Mouse (Mus musculus) c-Kit-positive CD71-negative TER-119-negative erythroid progenitor cells, embryonic 14.5 days (primary cell): ENCODE results near the gene Plch2.

Experiments used
- DNase-seq: peaks from one replicate; pipeline ENCODE4 v3.0.0-alpha.2; 2013; ENCODE audit warnings: low read depth

Plch2 gene

DNA sequence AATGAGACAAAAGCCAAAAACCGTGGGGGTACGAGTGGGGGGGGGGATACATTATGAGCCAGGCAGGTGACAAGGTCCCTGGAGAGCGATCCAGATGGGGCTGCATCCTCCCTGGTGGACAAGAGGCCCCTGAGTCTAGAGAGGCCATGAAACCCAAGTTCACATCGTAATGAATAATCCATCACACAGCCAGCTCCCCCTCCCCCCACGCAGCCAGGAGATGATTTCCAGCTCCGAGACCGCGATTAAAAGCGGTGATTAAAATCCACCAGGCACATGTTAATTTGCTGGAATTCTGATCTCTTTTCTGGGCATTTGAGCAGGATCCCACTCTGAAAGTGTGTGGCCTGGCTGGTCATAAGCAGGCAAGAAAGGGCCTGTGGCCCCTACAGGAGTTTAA lies 35.8 kb downstream of the Plch2 start:
- no peak for DNase-seq

DNA sequence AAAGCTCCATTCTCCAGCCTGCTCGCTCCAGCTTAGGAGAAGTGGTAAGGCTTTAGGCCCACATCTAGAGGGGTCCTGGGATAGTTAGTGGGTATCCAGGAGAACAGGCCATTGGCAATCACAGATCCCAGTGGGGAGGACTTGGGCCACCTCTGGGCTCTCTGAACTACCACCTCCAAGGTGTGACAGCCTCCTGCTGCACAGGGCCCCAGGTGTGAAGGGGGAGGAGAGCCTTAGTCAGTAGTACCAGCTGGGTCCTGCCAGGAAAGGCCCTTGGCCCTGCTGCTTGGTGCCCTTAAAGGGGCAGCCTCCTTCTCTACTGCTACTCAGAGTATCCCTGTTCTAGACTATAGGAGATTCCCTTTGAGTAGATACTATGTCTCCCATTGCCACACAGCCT lies 36.4 kb downstream of the Plch2 start:
- DNase-seq, result no peak

DNA sequence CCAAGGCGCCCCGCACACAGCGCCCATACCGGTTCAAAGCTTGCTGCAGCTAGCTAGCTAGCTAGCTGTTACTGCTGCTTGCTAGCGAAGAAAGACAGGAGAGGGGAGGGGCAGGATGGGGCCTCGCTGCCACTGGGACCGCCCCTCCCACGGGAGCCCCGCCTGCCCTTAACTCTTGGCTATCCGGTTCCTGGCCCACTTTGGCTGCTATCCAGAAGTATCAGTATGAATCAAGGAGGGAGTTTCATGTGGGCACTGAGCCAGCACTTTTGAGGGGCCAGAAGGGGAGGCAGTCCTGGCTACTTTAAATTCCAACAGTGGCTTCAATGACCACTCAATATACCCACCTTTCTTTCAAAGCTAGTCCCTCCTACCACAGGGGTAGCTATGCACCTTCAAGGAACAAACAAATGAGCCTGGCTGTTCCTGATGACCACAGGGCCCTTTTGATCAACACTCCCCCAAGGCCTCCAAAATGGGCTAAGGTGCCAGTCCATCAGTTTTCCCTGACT lies 37.2 kb downstream of the Plch2 start:
- no peak for DNase-seq

DNA sequence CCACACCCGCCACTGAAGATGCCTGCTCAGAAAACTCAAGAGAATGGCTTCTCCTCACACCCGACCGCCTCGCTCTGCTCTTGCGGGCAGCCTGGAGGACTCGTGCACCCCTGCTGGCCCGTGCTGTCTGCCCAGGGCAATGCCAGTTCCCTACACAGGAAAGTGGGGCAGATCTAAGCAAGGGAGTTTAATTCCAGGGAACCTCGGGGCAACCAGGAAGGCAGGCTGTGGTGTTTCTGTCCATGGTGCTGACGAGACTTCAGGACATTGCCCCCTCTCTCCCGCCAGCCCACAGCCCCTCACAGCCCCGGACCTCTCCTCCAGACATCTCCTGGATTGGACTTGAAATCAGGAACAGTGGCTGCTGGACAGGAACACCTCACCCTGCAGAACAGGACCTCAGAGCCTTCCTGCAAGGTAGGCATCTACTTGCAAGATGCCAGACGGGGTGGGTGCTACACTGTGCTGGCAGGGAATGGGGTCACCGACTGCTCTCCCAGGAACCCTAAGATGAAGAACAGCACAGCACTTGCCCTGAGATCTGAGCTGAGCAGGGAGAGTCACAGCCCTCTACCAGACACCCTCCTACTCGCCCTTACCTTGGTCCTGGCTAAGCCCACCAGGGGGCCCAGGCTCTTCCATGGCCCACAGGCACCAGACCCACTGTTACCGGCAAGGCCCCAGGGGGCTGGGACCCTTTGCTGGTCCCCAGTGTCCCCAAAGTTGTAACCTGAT lies 37.8 kb downstream of the Plch2 start:
- DNase-seq, result peak; percentile 25

DNA sequence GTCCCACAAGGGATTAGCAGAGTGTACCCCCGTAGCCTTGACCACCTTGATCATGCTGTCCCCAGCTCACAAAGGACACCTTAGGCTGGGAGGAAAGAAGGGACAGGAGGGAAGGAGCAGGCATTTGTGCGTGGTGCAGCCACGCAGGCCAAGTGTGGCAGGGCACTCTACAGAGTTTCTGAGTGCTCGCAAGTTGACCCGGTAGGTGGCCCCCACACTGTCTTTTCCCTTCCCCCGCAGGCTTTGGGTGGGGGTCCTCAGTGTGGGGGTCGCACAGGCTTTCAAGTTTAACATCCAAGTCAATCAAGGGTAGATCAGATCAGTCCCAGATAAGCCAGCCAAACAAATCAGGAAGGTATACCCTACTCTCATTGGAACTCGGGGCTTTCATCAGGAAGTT lies 38.5 kb downstream of the Plch2 start:
- DNase-seq, result no peak

DNA sequence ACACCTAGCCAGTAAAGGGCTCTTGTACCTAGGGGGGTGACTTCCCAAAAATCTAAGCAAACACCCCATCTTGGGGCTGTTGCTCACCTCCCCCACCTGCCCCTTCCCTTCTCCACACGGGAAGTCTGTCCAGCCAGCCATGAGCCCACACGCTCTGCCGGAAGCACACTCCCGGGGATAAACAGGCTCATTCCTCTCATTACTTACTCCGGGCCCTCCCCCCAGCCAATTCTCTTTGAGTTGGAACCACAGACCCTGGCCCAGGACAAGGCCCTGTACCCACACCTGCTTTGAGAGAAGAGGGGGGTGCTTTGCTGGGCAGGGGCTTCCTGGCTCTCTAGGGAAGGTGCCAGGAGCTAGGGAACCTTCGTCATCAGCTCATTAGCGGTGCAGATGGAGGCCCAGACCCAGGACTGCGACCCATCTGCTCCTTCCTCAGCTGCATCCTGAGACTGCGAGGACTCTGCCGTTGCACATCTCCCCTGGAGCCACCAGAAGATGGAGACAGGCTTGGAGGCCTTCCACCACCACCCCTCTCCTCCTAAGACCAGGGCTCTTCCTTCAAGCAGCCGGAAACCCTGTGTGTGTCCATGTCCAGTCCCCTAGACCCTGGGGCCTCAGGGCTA lies 39.2 kb downstream of the Plch2 start:
- DNase-seq, result no peak

DNA sequence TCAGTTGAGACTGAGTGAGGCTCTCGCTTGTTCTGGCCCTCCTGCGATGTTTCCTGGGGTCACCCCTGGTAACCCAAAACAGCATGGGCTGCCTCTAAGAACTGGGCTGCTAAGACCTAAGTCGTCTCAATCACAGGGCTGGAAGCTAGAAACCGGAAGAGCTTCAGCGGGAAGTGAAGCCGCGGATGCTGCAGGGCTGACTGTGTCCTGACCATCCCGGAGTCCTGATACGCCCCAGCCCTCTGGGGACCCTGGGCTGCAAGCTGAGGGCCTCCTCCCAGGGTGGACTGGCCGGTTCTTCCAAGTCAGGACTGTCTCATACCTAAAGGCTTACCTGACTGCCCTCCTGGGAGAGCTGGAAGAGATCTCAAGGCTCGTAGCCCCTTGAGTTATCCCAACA lies 39.8 kb downstream of the Plch2 start:
- no peak for DNase-seq

DNA sequence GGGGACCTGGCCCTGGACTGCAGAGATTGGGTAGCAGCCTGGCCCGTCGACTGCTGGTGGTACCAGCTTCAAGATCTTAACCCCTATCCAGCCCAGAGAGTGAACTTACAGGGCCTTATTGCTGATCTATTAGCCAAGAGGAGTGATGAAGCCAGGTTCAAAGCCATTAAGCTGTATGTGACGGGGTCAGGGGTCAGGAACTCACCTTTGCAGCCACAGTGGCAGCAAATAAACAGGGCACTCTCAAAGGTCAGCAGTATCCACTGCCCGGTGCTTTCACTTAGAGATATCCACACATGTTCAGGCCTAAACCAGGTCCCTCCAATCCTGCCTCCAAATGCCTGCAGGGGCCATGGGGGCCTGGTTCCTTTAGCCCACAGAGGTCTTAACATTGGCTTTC lies 41.0 kb downstream of the Plch2 start:
- DNase-seq, result no peak

DNA sequence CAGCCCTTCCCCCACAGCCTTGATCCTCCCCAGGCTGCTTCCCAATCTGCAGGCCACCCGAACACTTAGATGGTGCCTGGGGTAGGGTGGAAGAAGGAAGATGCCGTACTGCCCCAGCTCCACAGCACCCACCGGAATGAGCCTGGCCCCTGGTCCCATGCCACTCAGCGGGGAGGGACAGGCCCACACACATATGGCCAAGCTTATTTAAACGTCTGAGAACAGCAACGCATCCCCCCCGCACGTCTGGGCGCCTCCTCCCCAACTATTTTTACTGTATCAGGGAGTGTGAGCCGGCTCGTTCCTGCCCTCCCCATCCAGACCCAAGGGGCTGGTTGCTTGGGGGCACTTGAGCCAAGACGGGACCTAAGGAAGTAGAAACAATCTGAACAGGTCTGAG lies 41.8 kb downstream of the Plch2 start:
- no peak for DNase-seq

DNA sequence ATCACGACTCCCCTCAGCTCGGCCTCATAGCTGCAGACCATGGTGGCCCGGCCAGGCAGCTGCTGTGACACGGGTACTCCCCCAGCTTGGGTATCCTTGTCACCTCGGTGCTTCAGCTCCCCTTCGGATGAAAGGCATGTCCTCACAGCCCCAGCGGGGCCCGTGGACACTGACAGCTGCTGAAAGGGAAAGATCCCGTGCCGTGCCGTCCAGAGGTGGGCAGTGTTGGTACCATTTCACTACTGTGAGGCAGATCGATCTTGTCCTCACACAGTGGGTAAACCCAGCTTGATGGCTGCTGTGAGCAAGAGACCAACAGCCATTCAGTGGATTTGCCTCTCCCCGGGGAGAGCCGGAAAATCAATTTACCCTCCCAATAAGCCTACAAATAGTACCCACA lies 42.3 kb downstream of the Plch2 start:
- no peak for DNase-seq

DNA sequence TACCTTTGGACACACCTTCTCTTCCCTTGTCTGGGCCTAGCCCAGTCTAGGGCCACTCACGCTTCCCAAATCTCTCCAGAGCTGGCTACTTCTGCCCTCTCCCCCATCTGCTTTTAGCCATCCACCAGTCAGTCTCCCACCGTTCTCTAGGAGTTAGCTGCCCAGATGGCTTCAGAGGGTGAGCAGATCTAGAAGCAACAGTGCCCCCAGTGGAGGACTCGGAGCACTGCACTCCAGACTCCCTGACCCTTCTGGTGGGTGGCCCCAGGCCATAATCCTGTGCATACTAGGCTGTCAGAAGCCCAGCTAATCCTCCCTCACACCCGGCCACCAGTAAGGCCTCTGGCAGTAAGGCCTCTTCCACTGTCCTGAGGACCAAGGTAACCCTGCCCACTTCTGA lies 43.8 kb downstream of the Plch2 start:
- DNase-seq, result peak; percentile 60

DNA sequence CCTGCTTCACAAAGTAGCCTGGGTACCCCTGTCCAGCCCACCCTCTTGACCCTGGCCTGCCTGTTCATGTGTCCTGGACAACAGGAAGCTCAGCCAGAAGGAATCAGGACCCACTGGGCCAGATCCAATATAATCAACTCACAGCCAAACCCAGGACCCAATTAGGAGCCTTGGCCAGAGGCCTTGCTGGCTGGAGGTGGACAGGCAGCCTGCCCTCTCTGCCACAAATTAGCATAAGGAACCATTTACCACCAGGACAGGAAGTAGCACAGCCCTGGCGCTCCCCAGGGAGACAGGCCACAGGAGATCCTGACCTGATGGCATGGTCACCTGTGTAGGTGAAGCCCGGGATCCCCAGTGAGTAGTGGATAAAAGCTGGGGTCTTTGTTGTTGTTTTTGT lies 44.5 kb downstream of the Plch2 start:
- no peak for DNase-seq

DNA sequence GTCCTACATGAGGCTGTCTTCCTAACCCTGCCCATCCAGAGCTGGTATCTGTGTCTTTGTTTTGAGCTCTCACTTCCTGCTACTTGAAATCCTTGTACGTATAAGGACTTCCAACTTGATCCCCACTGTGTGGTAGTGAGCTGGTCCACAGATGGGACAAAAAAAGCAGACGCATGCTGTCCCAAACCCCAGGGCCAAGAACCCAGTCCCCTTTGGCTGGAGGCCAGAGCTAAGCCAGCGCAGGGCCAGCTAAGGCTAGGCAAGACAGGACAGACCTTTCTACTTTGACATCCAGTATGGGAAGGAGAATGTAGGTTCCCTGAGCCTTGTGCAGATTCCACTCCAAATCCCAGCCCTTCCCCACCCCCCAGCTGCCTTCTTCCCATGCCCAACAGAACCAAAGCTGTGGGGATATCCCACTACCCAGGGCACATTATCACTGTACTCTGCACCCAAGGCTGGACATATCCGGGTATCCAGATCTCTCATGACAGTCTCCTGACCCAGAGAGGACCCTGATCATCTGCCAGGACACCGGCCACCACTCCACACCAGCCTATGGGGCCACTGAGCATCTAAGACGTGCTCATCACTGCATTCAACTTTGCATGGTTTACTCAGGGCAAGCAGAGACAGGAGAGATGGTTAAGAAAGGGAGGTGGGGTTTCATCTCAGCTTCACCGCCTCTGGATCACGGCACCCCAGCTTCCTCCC lies 45.1 kb downstream of the Plch2 start:
- DNase-seq, result no peak

DNA sequence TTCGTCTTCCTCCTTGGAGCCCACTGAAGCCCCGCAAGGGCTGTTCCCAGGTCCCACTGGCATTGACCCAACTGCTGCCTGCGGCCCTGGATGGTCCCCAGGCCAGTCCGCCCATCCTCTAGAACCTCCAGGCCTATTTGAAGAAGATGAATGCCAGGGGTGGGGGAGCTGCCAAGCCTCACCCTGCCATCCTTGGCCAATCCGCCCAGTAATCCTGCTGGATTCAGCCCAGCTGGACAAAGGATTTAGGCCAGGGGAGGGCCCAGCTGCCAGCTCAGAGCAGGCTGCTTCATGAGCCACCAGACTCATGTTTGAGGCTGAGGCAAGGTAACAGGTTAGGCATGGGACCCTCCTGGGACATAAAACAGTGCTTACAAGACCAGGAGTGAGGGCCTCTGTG lies 45.7 kb downstream of the Plch2 start:
- DNase-seq, result no peak

DNA sequence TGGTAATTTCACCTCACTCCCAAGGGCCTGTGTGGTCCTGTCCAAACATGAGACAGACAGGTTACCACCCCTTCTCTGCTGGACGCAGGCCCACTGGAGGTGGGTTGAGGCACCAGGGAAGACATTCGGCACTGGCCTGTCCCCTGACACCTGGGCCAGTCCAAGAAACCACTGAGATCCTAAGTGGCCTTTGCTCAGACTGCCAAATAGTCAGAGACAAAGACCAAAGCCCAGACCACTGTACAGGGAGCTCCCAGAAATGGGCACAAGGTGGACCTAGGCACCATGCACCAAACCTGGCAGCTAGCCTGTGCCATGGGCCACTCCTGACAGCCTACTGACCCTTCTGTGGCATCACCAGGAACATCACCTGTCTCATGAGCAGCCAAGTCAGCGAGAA lies 47.4 kb downstream of the Plch2 start:
- DNase-seq, result no peak

DNA sequence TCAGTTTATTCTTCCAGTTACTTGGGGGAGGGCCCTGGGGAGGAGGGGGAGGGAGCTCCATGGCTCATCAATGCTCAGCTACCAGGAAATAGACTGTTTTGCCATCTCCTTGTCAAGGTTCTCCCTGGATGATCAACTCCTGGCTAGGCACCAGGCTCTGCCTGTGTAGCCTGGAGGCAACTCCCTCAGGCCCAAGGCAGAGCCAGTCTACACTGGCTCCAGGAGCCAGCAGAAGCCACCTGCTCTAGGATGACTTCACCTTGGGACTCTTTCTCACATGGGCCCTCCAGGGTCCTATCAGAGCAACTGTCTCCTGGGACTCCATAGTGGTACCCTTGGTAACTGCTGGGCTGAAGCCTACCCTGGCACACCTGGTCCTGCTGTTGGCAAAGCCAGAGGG lies 48.5 kb downstream of the Plch2 start:
- no peak for DNase-seq

DNA sequence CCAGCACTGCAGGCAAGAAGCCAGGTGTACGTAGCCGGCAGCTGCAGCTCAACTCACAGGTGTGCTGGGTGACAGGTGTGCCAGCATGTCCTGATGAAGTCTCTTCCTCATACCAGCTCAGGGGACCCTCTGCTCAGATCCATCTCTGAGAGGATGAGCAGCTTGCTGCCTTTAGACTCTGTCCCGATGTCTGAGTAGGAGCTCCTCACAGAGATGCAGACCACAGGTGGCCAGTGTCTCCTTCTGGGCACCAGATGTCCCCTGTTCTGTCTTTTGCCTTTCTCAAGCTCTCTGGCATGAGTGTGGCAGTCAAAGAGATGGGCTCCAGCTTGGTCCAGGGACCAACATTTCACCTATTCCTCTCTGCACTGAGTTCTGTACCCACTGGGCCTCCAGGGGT lies 48.9 kb downstream of the Plch2 start:
- DNase-seq, result no peak

DNA sequence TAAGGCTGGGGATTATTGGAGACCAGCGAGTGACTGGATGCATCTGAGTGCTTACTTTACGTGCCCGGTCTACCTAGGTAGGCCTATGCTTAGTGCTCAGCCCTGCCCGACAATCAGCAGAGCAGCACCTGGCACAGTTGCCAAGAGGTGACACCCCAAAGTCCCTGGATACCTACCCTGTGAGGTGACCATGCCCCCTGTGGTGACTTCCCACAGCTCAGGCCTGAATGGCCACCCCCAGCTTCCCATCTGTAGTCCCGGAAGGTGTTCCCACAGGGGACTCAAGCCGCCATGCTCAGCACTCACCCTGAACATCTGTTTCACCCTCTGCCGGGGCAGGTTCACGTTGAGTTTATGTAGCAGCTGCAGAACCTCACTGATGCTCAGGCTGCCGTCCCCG lies 50.3 kb downstream of the Plch2 start:
- no peak for DNase-seq

DNA sequence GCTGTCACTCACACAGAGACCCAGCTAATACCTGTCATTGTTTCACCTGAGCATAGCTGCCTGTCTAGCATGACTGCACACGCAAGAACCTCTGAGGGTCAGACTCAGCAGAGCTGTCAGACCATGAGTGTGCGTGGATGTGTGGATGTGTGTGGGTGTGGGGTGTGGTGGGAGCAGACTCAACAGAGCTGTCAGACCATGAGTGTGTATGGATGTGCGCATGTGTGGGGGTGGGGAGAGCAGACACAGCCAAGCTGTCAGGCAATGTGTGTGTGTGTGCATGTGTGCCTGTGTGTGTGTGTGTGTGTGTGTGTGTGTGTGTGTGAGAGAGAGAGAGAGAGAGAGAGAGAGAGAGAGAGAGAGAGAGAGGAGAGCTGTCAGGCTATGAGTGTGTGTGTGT lies 51.3 kb downstream of the Plch2 start:
- DNase-seq, result no peak

DNA sequence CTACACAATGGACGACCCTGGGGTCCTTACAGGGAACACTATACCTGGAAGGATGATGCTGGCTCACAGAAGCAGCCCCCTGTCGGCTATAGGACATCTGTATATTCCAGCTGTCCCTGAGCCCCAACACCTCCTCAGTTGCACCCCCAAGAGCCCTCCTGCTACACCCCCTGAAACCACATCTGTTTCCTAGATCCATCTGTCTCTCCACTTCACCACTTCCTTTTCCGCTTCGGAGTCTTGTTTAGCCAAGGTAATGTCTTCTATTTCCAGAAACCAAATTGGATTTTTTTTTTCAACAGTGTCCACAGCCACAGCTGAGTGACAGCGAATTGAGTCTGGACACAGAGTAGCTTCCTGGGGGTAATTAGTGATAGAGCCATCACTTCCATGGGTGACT lies 57.2 kb downstream of the Plch2 start:
- DNase-seq, result no peak

DNA sequence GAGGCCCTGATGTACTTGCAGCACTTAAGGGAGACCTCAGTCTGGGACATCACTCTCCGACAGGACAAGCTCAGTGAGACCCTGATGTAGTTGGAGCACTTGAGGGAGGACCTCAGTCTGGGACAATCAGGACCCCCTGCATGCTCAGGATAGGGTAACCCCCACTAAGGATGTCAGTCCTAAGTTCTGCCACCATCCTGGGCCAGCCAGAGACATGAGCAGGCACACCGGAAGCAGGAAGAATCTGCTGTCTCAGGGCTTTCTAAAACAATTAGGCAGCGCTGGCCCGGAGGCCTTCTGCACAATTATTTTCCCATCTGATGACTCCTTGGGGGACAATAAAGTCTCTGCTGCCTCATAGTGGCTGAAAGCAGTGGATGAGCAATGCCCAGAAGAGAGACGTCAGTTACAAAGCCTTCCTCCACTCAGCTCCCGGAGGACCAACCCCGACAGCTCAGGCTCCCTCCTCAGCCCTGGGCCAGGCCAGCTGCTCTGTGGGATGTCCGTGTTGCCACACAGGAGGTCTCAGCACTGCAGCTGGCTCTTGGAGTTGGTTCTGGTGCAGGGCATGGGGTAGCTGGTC lies 59.9 kb downstream of the Plch2 start:
- DNase-seq, result no peak

DNA sequence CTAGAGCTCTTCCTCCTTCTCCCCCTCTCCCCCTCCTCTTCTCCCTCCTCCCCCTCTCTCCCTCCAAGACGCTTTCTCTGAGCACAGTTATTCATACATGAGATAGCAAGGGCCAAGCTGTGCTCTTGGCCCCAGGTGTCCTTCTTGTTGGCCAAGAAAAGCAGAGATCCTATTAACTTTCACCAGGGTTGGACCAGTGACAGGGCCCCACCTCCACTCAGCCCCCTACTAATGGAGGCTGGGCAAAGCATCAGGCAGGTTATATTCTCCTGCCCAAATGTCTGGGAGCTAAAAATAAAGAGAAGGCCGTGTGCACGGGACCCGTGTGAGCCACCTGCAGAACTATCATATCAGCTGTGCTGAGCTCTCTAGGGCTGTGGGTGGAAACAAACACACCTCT lies 61.7 kb downstream of the Plch2 start:
- no peak for DNase-seq

DNA sequence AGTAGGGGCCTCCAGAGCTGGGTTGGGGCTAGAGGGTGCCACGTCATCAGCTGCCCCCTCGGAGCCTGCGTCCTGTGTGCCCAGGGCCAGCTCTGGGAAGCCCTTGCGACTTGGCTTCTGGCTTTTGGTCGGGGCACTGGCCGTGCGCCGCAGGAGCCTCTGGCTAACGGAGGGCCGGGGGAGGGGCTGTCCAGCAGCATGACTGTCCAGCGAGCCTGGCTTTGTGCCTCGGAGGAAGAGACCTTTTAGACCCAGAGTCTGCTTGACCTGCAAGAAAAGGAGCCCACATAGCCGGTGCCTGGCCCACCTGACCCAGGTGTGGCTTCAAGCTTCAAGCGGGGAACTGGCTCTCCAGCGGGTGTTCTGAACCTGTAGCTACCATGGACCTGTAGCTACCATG lies 69.8 kb downstream of the Plch2 start:
- no peak for DNase-seq
